Comparison of ENCODE assay signal across 8 mouse cellular contexts in the genomic region with DNA sequence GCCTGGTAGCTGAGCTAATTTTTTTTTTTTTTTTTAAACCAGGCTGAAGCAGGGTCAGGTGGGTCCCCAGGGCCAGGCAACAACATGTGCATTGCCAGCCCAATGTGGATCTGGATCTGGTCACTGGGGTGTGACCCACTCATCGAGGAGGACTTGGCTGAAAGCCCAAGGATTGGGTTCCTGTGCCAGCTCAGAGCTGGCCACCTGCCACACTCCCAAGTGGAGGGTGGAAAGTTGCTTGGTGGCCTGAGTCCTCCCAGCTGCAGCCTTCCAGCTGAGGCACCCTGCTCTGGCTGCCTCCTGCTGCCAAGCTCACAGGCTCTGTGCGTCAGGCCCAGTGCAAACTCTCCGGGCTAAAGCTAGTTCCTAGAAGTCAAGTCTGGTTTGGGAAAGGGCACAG. TPM values are rescaled to one million over a fixed set of nuclear protein-coding genes. Genes with fewer than 3 reads are reported as not detected.
DNase-seq lines count a peak whose midpoint lies in the region; ATAC-seq lines count a peak whose summit lies in the region.

No protein-coding gene starts in this region.

- WGBS in heart, embryonic 10.5 days = 71% methylated on average over 3 of the region's 3 CpGs

- no peaks in the 10 kb centered on the region for H3K36me3 ChIP-seq in heart, embryonic 10.5 days

- no peak overlapping the region for H3K4me3 ChIP-seq in heart, embryonic 10.5 days

- peaks cover 73% of the 10 kb centered on the region for H3K27me3 ChIP-seq in heart, embryonic 10.5 days (ENCODE audit: insufficient read depth, poor library complexity, severe bottlenecking)

- no peaks in the 10 kb centered on the region for H3K9me3 ChIP-seq in heart, embryonic 10.5 days

- H3K4me1 ChIP-seq in heart, embryonic 10.5 days = peaks cover 18% of the 10 kb centered on the region

- H3K27ac ChIP-seq in heart, embryonic 10.5 days = no peak overlapping the region

- DNase-seq in heart, adult 18-20 months = peak; percentile 44 to 69
- DNase-seq in heart, embryonic 10.5 days (ENCODE audit: low spot score) = no peak
- DNase-seq in brain, adult 2 months (ENCODE audit: low read depth, low spot score) = peak; percentile 29
- peak; percentile 93 for DNase-seq in kidney, adult 8-10 months
- peak; percentile 87 for DNase-seq in lung, postnatal 36 days
- DNase-seq in neural tube, embryonic 10.5 days (ENCODE audit: extremely low spot score, low spot score) = no peak

- no peak for ATAC-seq in monocyte, adult 5-6 weeks (replicated peaks; ENCODE audit: insufficient number of reproducible peaks, low FRiP score, low TSS enrichment, poor library complexity, severe bottlenecking)
- ATAC-seq in erythroid progenitor cell, adult 5-6 weeks (replicated peaks; ENCODE audit: low FRiP score, poor library complexity, severe bottlenecking) = no peak

RNA-seq across cellular contexts. Expression of gene Rasd2, which starts 2.3 kb away (rescaled TPM):
- total RNA-seq in heart, adult 18-20 months (2021) = 1 to 10 TPM; 5.4 to 6.1 TPM
- polyA plus RNA-seq in heart, embryonic 10.5 days (2016; fragmentation: Nextera tagmentation; extraction: Ambion mirVana) = 0.05 and 0.15 TPM in 2 replicates
- not detected in 3 replicates for total RNA-seq in monocyte, adult 5-6 weeks (2017)
- total RNA-seq in erythroid progenitor cell, adult 5-6 weeks (2015; ENCODE audit: low replicate concordance) = not detected in 2 replicates
- total RNA-seq in erythroid progenitor cell, adult 5-6 weeks (2017; ENCODE audit: low replicate concordance) = not detected in 2 replicates

Comparison
In these comparisons a context has a peak if more than half of its experiments do, and no peak if none do; other contexts are left out.
1. DNase-seq: peak in heart, adult 18-20 months (2 of 2), brain, adult 2 months (single experiment), kidney, adult 8-10 months (2 of 2) and lung, postnatal 36 days (single experiment); none in heart, embryonic 10.5 days (single experiment) and neural tube, embryonic 10.5 days (single experiment).